Mouse (Mus musculus) splenic B cell, adult 2 months (primary cell): ENCODE measurements at regions not wholly inside any gene's neighbourhood (a gene's known extent, or its start where the extent isn't known, plus 50 kb on each side); places are given as distances from the start of the nearest gene placed in this dataset.

Source experiments
- DNase-seq: peaks from one replicate; pipeline ENCODE4 v3.0.0-alpha.2; 2011; ENCODE audit warnings: low read depth, low spot score
- H3K27me3 ChIP-seq: 2 replicates; pipeline ENCODE4 v1.6.1; 2012; ENCODE audit warnings: mild to moderate bottlenecking, low read length, moderate library complexity, mixed read lengths; ENCODE audit not compliant: control insufficient read depth, poor library complexity, insufficient read depth, severe bottlenecking
- H3K36me3 ChIP-seq: 2 replicates; pipeline ENCODE4 v1.6.1; 2012; ENCODE audit warnings: mild to moderate bottlenecking, low read length, moderate library complexity, mixed read lengths; ENCODE audit not compliant: control insufficient read depth, poor library complexity, insufficient read depth, severe bottlenecking

GRCm38 (mm10) chr5:118815783-118816182 is 255.3 kb downstream of the Med13l start:
- no peaks in the 10 kb centered on the region for H3K36me3 ChIP-seq
- no peak for DNase-seq
- no peaks in the 10 kb centered on the region for H3K27me3 ChIP-seq

- Histone ChIP-seq H3K27me3 (no peaks in the 10 kb centered on the region), H3K36me3 (no peaks in the 10 kb centered on the region)
- no peak for DNase-seq
Observed at GRCm38 (mm10) chr5:118818294-118818693, 257.8 kb downstream of the Med13l start.

DNA sequence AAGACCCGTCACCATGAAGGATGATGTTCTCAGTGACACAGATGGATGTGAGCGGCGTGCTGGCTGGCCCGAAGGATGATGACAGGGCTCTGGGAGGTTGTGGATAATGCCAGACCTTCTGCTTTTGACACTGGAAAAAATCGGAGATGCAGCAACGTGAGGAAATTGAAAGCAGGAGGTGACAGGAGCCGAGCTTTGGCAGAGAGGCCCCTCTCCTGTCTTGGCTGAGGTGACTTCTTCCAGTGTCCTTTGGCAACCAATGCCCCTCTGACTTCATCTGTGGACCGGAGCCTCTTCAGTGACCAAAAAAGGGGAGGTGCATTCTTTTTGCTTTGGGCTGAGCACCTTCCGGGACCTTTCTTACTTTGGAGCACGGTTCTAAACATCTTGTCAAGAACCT is 264.3 kb downstream of the Med13l start:
- no peaks in the 10 kb centered on the region for H3K36me3 ChIP-seq

GRCm38 (mm10) chr5:118829031-118829698 is 268.7 kb downstream of the Med13l start:
- DNase-seq: no peak
- H3K36me3 ChIP-seq: no peaks in the 10 kb centered on the region

More for the DNA sequence above, 264.3 kb downstream of the Med13l start:
- no peaks in the 10 kb centered on the region for H3K27me3 ChIP-seq
- DNase-seq: no peak

DNA sequence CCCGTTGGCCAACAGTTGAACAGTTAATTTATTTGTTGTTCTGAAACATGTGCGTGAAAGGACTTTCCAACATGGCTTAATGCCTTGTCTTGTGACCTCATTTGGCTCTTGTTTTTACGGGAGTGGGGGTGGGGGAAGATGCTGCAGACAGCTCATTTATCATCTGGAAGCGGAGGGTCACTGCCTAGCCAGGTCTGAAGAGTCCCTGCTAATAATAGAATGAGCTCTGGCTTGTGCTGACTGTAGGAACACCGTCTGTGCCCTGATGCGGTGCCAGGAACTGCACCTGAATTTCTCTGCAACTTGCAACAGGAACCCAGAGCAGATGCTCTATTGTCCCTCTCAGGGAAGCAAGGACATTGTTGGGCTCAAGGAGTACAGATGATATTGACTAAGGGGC is 272.2 kb downstream of the Med13l start:
- no peak for DNase-seq
- H3K36me3 ChIP-seq: no peaks in the 10 kb centered on the region
- H3K27me3 ChIP-seq: no peaks in the 10 kb centered on the region

More at GRCm38 (mm10) chr5:118829031-118829698, 268.7 kb downstream of the Med13l start:
- no peaks in the 10 kb centered on the region for H3K27me3 ChIP-seq

DNA sequence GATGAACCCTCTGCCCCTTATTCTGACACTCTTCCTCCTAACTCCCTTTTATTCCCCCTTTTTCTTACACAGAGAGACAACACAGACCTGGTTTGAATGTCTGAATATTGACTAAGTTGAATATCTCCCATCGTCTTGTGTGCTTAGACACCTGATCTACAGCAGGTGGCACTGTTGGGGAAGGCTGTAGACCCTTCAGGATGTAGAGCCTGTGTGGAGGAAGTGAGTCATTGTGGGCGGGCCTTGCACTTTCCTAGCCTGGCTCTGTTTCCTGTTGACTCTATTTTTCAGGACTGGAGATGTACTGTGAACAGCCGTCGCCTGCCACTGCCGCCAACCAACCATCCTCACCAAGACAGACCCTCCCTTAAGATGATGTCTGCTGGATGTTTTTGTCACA is 273.6 kb downstream of the Med13l start:
- no peak for DNase-seq
- no peaks in the 10 kb centered on the region for H3K36me3 ChIP-seq
- H3K27me3 ChIP-seq: no peaks in the 10 kb centered on the region

DNA sequence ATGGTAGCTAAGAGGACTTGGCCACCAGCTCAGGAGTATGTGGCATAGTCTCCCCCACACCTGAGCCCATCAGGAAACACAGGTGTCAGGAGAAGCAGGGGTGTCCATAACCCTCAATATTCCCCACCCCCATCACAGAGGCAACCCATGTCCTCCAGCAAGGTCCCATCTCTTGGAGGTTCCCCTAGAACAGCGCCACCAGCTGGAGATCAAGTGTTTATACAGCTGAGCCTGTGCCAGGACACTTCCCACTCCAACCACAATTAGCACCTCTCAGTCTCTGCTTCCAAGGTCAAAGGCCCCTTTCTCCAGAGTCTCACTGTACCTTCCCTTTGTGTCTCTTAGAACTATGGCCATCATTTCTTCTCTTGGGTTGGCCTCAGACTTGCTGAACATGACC is 276.5 kb downstream of the Med13l start:
- H3K36me3 ChIP-seq: no peaks in the 10 kb centered on the region
- no peak for DNase-seq
- H3K27me3 ChIP-seq: no peaks in the 10 kb centered on the region

DNA sequence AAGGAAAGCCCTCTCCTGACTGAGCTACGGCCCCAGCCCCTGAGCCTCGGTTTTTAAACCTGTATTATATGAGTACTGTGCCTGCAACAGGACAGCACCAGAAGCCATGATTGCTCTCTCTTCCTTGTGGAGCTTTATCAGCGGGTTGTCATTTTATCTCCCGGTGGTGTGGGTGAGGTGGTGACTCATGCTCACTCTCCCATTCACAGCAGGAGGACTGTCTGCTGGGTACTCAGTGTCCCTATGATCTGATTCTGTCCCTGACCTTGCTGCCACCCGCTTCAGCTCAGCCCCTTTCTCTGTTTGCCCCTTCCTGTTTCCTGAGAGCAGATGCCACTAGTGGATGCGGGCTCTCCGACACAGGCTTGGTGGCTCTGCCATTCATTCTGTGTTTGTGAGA is 277.9 kb downstream of the Med13l start:
- Histone ChIP-seq H3K36me3 (no peaks in the 10 kb centered on the region), H3K27me3 (no peaks in the 10 kb centered on the region)
- no peak for DNase-seq

GRCm38 (mm10) chr5:118839916-118840315 is 279.4 kb downstream of the Med13l start:
- no peak for DNase-seq
- Histone ChIP-seq H3K27me3 (no peaks in the 10 kb centered on the region), H3K36me3 (no peaks in the 10 kb centered on the region)

DNA sequence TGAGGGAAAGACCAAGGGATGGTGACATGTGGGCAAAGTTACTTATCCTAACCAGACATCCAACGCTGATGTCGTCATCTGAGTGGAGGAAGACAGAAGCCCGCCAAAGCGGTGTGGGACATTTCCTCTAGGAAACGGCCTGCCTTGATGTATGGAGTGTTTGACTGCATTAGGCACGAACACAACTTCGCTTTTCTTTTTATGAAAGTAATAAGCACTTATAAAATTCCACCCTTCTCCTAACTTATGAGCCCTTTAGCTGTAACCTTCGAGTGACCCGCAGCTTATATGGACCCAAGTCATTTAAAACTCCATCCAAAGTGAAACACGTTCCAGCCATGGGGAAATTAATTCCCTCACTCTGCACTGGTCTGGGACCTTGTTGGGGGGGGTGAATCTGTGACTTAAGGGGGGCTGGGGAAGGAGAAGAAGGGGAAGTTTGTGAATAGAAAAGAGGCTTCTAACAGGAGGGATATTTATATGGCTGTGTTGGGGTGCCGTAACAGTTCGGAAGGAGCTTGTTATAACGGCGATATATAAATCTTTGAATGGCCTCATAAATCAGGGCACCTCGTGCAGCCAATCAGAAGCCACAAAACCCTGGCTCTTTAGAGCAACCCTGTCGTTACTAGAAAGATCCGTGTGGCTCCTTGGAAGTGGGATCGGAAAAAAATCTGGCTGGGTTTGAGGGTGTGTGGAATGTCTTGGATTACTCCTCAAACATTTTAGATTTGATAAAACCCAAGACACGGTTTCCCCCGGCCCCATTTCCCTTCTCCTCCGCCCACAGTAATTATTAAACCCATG is 280.9 kb downstream of the Med13l start:
- Histone ChIP-seq H3K36me3 (no peaks in the 10 kb centered on the region), H3K27me3 (no peaks in the 10 kb centered on the region)
- no peak for DNase-seq

DNA sequence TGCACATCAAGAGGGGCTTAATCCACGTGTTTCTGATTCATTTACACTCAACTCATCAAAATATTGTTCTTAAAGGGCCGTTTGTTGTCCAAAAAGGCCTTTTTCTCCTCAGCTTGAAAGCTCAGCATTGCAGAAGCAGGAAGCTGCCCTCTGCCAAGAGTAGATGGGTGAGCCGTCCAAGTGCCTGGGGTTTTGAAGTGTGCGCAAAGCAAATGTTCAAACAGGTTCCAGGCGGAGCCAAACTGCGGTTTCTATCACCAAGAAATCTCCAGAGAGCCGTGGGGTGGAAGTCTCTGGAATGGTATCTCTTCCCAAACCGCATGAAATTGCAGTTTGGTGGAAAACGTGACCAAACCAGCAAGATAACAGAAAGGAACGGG is 281.5 kb downstream of the Med13l start:
- DNase-seq: no peak
- Histone ChIP-seq H3K27me3 (no peaks in the 10 kb centered on the region), H3K36me3 (no peaks in the 10 kb centered on the region)

DNA sequence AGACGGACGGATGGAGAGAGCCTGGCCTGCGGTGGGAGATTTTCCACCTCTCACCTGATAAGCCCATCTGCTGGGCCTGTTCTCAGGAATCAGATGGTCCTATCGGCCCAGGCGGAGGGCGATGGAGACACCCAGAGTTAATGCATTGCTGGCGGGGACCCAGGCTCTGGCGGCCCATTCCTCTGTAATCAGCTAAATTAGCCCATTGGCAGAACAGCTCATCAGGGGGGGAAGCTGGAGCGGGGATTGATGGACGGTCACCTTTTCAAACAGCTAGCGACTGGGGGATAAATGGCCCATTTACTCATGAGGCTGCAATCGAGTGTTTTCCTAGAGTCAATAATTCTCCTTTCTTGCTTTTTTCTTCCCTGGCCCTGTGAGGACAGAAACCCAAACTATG is 296.5 kb downstream of the Med13l start:
- Histone ChIP-seq H3K36me3 (no peaks in the 10 kb centered on the region), H3K27me3 (no peaks in the 10 kb centered on the region)
- no peak for DNase-seq

DNA sequence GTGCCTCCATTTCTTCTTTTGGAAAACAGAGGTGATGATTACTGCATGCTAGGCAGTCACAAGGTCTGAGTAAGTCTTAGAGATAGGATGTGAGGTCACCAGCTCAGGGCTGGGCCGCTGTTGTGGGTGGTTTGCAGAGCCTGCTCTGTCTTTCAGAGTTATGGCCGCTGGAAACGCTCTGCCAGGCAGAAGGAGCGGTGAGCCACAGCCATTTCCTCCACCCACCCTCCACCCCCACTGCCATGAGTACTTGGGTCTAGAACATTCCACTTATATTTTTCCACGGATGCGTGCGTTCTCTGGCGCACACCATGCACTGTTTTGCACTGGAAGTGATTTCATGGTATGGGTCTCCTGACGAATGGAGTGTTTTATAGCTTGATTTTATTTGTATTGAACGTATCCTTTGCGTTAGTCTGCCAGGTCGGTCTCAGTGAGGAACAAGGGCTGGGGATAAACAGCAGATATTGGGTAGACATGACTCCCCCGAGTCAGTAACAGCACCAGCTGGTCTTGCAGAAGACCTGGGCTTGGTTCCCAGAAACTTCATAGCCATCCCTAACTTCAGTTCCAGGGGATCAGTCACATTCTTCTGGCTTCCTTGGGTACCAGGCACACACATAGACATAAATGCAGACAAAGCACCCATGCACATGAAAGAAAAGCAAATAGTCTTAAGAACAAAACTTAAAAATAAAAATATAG is 300.8 kb downstream of the Med13l start:
- no peaks in the 10 kb centered on the region for H3K36me3 ChIP-seq
- no peaks in the 10 kb centered on the region for H3K27me3 ChIP-seq
- no peak for DNase-seq

DNA sequence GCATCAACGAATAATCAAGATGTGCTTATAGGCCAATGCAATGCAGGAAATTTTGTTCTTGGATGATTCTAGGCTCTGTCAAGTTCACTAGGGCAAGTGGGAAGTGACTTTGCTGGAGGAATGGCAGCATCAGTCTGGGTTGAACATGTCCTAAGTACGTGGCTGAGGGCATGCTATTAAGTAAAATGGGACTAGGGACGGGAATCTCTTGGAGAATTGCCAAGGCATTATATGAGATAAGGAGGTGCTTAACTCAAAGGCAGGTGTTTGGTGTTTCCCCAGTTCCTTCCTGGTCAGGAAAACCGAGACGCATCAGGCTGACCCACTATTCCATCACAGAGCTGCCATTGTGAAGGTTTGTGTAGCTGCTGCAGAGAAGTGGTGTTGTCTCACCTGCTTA is 307.0 kb downstream of the Med13l start:
- H3K36me3 ChIP-seq: no peaks in the 10 kb centered on the region
- no peaks in the 10 kb centered on the region for H3K27me3 ChIP-seq
- no peak for DNase-seq

GRCm38 (mm10) chr5:118869330-118869729 is 308.9 kb downstream of the Med13l start:
- DNase-seq: no peak
- Histone ChIP-seq H3K36me3 (no peaks in the 10 kb centered on the region), H3K27me3 (no peaks in the 10 kb centered on the region)
